Mouse (Mus musculus): ENCODE measurements at regions not wholly inside any gene's neighbourhood (a gene's known extent, or its start where the extent isn't known, plus 50 kb on each side); places are given as distances from the start of the nearest gene placed in this dataset.

DNA sequence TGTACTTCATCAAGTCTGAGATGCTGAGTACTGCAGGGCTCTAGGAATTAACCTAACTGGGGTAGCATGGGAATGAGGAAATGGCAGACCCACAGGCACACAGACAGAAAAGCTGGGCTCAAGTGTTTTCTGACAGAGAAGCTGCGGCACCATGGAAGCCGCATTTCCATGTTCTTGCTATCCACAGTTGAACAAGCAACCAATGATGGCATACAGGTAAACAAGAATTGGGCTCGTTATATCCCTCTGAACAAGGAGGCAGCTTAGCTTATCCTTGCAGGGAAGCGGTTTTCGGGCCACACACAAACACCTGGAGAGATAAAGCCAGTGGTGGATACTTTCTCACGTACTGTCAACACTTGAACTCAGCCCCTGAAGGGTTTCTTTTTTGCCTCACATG, 246.4 kb upstream of the Hs6st1 start:
- TF ChIP-seq GATA1 (IDR thresholded peaks at IDR 0.05; ENCODE audit: low read length) (no peak), TAL1 (IDR thresholded peaks at IDR 0.05; ENCODE audit: low read length) (no peak)

Data from erythroblast, embryonic 14.5 days (primary cell).